Mouse (Mus musculus) midbrain, embryonic 13.5 days (tissue): Measurements from ENCODE around the gene Dicer1. TPM values are rescaled to one million over a fixed set of nuclear protein-coding genes. Genes with fewer than 3 reads are reported as not detected.

Experiments
- ATAC-seq: fragments of 200-750 bp; cut with Nextera tagmentation; 2 replicates; pipeline ENCODE4 v1.8.0; 2017; ENCODE audit warnings: mild to moderate bottlenecking, moderate TSS enrichment, moderate library complexity
- H3K27ac ChIP-seq: fragments of 300-500 bp; sonication (generic); 2 replicates; pipeline ENCODE4 v1.5.1; 2015; ENCODE audit warnings: inconsistent platforms, mild to moderate bottlenecking, moderate library complexity
- H3K27me3 ChIP-seq: fragments of 300-500 bp; sonication (generic); 2 replicates; pipeline ENCODE4 v1.6.1; 2015; ENCODE audit warnings: mild to moderate bottlenecking, inconsistent platforms
- H3K36me3 ChIP-seq: fragments of 300-500 bp; sonication (generic); 2 replicates; pipeline ENCODE4 v1.6.1; 2015; ENCODE audit warnings: mild to moderate bottlenecking, inconsistent platforms
- H3K4me1 ChIP-seq: fragments of 300-500 bp; sonication (generic); replicated peaks from 2 replicates; pipeline ENCODE4 v1.6.1; 2015; ENCODE audit warnings: inconsistent platforms
- H3K4me2 ChIP-seq: fragments of 300-500 bp; sonication (generic); replicated peaks from 2 replicates; pipeline ENCODE4 v1.6.1; 2015; ENCODE audit warnings: moderate library complexity, mild to moderate bottlenecking, inconsistent platforms
- H3K4me3 ChIP-seq: fragments of 300-500 bp; sonication (generic); replicated peaks from 2 replicates; pipeline ENCODE4 v1.5.1; 2015; ENCODE audit warnings: mild to moderate bottlenecking, inconsistent platforms
- H3K9ac ChIP-seq: fragments of 300-500 bp; sonication (generic); replicated peaks from 2 replicates; pipeline ENCODE4 v1.6.1; 2015; ENCODE audit warnings: mild to moderate bottlenecking, inconsistent platforms
- H3K9me3 ChIP-seq: fragments of 300-500 bp; sonication (generic); 2 replicates; pipeline ENCODE4 v1.6.1; 2016; ENCODE audit warnings: mild to moderate bottlenecking, inconsistent platforms
- WGBS: fragments of 180-500 bp; shearing (Covaris S2); methylation state at CpG from one replicate; pipeline ENCODE4 v1.1.7; 2015; 5-methylcytosine and 5-hydroxymethylcytosine counted together
- polyA plus RNA-seq: library from polyadenylated mRNA; unstranded; fragments of >200 nt; fragmentation: Nextera tagmentation; extraction: Ambion mirVana; gene quantifications from 2 replicates; pipeline ENCODE4 v1.2.1, GENCODE M21; 2015

Dicer1 gene
- polyA plus RNA-seq, 1 experiment from 2014 or later, result 53.9 TPM

- Histone ChIP-seq H3K27ac (no peak overlapping the region), H3K9ac (no peak overlapping the region), H3K27me3 (0 out of 2 replicates have a peak, but pooled peaks cover under 1% of the 10 kb centered on the region), H3K4me2 (no peak overlapping the region), H3K36me3 (no peaks in the 10 kb centered on the region), H3K4me1 (no peaks in the 10 kb centered on the region; the same call in 1 of the 2 replicates), H3K4me3 (no peak overlapping the region), H3K9me3 (no peaks in the 10 kb centered on the region)
- ATAC-seq, result no peak
- WGBS, result 64% methylated on average over 10 of the region's 10 CpGs
These were observed 79.3 kb downstream of the Dicer1 start for GRCm38 (mm10) chr12:104672406-104672805.

DNA sequence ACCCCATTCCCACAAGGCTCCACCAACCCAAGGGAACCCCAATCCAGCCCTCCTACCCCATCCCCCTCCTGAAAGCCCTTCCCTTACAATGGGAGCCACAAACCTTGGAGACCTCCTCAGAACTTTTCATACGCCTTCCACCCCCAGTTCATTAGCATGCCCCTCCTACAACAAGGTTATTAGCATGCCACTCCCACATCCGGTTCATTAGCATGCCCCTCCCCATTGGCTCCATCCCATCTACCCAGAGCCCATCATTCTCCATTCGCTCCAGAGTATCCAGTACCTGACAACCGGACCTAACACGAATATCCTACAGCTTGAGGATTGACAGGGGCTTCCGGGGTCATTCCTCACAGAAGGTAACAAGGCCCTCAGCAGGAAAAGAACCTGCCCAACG is 83.9 kb downstream of the Dicer1 start:
- 80% methylated on average over 7 of the region's 7 CpGs for WGBS
- Histone ChIP-seq H3K9ac (no peak overlapping the region), H3K4me1 (no peaks in the 10 kb centered on the region), H3K4me2 (no peak overlapping the region), H3K36me3 (no peaks in the 10 kb centered on the region), H3K9me3 (no peaks in the 10 kb centered on the region), H3K27me3 (no peaks in the 10 kb centered on the region), H3K4me3 (no peak overlapping the region), H3K27ac (no peak overlapping the region)
- no peak for ATAC-seq

- no peak for ATAC-seq
- Histone ChIP-seq H3K27me3 (no peaks in the 10 kb centered on the region), H3K27ac (no peak overlapping the region), H3K4me1 (no peaks in the 10 kb centered on the region), H3K36me3 (no peaks in the 10 kb centered on the region), H3K9me3 (no peaks in the 10 kb centered on the region), H3K4me2 (no peak overlapping the region), H3K9ac (no peak overlapping the region), H3K4me3 (no peak overlapping the region)
- WGBS, result 82% methylated on average over 6 of the region's 6 CpGs
These were observed 85.8 kb downstream of the Dicer1 start for GRCm38 (mm10) chr12:104665951-104666350.

GRCm38 (mm10) chr12:104665521-104665920 is 86.2 kb downstream of the Dicer1 start:
- no peaks in the 10 kb centered on the region for H3K9me3 ChIP-seq
- ATAC-seq, result no peak
- no peaks in the 10 kb centered on the region for H3K4me1 ChIP-seq
- H3K9ac ChIP-seq, result no peak overlapping the region
- no peaks in the 10 kb centered on the region for H3K27me3 ChIP-seq
- no peak overlapping the region for H3K4me3 ChIP-seq
- no peaks in the 10 kb centered on the region for H3K36me3 ChIP-seq
- no peak overlapping the region for H3K4me2 ChIP-seq
- 92% methylated on average over 9 of the region's 9 CpGs for WGBS
- H3K27ac ChIP-seq, result no peak overlapping the region

- Histone ChIP-seq H3K36me3 (no peaks in the 10 kb centered on the region), H3K27me3 (no peaks in the 10 kb centered on the region), H3K9me3 (peaks cover 6% of the 10 kb centered on the region), H3K4me2 (no peak overlapping the region), H3K9ac (no peak overlapping the region), H3K4me3 (no peak overlapping the region), H3K27ac (no peak overlapping the region), H3K4me1 (peaks cover under 1% of the 10 kb centered on the region; the same call in 1 of the 2 replicates)
- no peak for ATAC-seq
- 95% methylated on average over 2 of the region's 2 CpGs for WGBS
These were observed 95.6 kb downstream of the Dicer1 start for GRCm38 (mm10) chr12:104656146-104656545.

DNA sequence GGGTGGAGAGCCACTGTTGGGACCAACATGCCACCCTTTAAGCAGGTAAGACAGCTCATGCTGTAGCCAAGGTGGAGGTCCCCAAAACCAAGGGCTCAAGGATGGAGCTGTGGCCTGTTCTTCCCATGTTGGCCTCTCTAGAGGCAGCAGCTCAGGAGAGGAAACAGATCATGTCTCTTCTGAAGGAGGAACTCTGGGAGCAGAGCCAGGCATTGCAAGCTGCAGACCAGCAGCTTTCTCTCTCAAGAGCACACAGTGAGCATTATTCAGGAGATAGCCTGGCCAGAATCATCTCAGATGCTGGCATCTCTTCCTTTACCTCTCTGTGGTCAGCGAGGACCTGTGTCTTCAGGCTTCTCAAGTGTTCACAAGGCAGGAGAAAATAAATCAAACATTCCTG is 96.7 kb downstream of the Dicer1 start:
- Histone ChIP-seq H3K4me3 (no peak overlapping the region), H3K4me2 (no peak overlapping the region), H3K9ac (no peak overlapping the region), H3K36me3 (no peaks in the 10 kb centered on the region), H3K9me3 (peaks cover 6% of the 10 kb centered on the region), H3K27ac (no peak overlapping the region), H3K27me3 (no peaks in the 10 kb centered on the region), H3K4me1 (peaks cover 7% of the 10 kb centered on the region)
- 88% methylated on average over 1 of the region's 1 CpGs for WGBS
- ATAC-seq, result no peak

DNA sequence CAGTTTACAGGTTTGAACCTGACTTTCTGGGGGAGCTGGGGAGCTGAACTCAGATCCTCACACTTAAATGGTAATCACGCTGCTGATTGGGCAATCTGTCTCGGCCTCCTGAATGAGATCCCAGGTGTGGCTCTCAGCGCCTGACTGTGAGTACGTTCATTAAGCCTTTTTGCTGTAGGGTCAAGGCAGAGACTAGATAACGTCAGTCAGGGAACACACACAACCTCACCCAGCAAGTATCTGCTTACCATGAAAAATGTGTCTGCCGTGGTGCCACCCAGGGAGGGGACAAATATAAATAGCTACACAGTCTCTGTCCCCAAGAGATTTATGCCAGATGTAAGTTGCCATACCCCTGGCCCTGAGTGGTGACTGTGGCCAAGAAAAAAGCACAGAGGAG is 99.7 kb downstream of the Dicer1 start:
- 56% methylated on average over 6 of the region's 6 CpGs for WGBS
- Histone ChIP-seq H3K27me3 (no peaks in the 10 kb centered on the region), H3K36me3 (no peaks in the 10 kb centered on the region)

GRCm38 (mm10) chr12:104651269-104651668 is 100.5 kb downstream of the Dicer1 start:
- Histone ChIP-seq H3K4me2 (no peak overlapping the region), H3K9ac (no peak overlapping the region), H3K27me3 (no peaks in the 10 kb centered on the region), H3K27ac (no peak overlapping the region), H3K4me3 (no peak overlapping the region), H3K36me3 (no peaks in the 10 kb centered on the region), H3K4me1 (peaks cover 7% of the 10 kb centered on the region), H3K9me3 (peaks cover 6% of the 10 kb centered on the region)
- no peak for ATAC-seq
- WGBS, result 33% methylated on average over 6 of the region's 6 CpGs

More for the DNA sequence above, 99.7 kb downstream of the Dicer1 start:
- no peak overlapping the region for H3K4me2 ChIP-seq
- H3K9me3 ChIP-seq, result peaks cover 6% of the 10 kb centered on the region
- H3K4me3 ChIP-seq, result no peak overlapping the region
- no peak overlapping the region for H3K9ac ChIP-seq
- ATAC-seq, result no peak
- H3K4me1 ChIP-seq, result peaks cover 7% of the 10 kb centered on the region
- H3K27ac ChIP-seq, result no peak overlapping the region

DNA sequence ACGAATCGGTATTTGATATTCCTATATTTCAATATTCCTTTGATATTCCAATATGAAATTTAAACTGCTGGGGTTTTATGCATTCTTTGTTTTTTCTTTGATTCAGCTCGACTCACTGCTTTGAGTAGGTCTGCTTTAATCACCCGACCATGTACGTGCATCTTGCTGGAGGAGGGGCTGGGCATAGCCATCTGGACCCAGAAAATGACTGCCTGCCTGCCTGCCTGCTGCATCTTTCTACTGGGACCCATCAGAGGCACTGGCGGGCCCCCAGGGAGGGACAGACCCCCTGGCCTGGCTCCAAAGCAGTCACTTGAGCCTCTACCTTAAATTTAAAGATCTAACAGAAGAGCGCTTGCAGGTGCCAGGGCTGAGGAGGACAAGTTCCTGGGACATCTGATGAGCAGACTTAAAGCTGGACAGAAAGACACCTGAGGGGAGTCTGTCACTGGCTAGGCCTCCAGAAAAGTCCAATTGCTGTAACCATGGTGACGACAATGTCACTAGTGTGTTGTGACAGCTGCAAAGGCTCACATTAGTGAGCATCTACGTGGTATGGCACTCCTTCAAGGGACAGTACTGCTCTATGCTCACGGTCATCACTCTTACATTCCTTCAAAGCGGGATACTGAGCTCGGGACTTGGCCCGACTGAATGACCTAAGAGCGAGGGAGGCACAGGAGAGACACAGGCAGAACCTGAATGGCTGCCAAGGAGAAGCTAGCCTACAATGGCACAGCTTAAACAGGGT is 101.1 kb downstream of the Dicer1 start:
- peak; percentile 30; the same call in 1 of the 2 replicates for ATAC-seq
- H3K36me3 ChIP-seq, result no peaks in the 10 kb centered on the region
- no peak overlapping the region for H3K27ac ChIP-seq
- 53% methylated on average over 14 of the region's 14 CpGs for WGBS
- no peaks in the 10 kb centered on the region for H3K27me3 ChIP-seq
- H3K4me2 ChIP-seq, result no peak overlapping the region
- peaks cover under 1% of the 10 kb centered on the region for H3K9me3 ChIP-seq
- no peak overlapping the region for H3K9ac ChIP-seq
- no peak overlapping the region for H3K4me3 ChIP-seq
- H3K4me1 ChIP-seq, result peaks cover 7% of the 10 kb centered on the region

GRCm38 (mm10) chr12:104648366-104648765 is 103.4 kb downstream of the Dicer1 start:
- no peak overlapping the region for H3K4me3 ChIP-seq
- H3K36me3 ChIP-seq, result no peaks in the 10 kb centered on the region
- no peaks in the 10 kb centered on the region for H3K27me3 ChIP-seq
- 90% methylated on average over 6 of the region's 6 CpGs for WGBS
- H3K4me1 ChIP-seq, result peaks cover 7% of the 10 kb centered on the region
- H3K9me3 ChIP-seq, result no peaks in the 10 kb centered on the region
- ATAC-seq, result no peak
- H3K9ac ChIP-seq, result no peak overlapping the region
- no peak overlapping the region for H3K27ac ChIP-seq
- H3K4me2 ChIP-seq, result no peak overlapping the region

- Histone ChIP-seq H3K4me2 (no peak overlapping the region), H3K9ac (no peak overlapping the region), H3K27me3 (peaks cover 6% of the 10 kb centered on the region; the same call in 1 of the 2 replicates), H3K27ac (no peak overlapping the region), H3K4me1 (peaks cover 10% of the 10 kb centered on the region), H3K4me3 (no peak overlapping the region), H3K9me3 (no peaks in the 10 kb centered on the region), H3K36me3 (no peaks in the 10 kb centered on the region)
- no peak for ATAC-seq
- 78% methylated on average over 7 of the region's 7 CpGs for WGBS
These were observed 109.4 kb downstream of the Dicer1 start for GRCm38 (mm10) chr12:104642337-104642736.

- no peak for ATAC-seq
- no peak overlapping the region for H3K9ac ChIP-seq
- no peak overlapping the region for H3K4me3 ChIP-seq
- peaks cover 19% of the 10 kb centered on the region for H3K4me1 ChIP-seq
- no peak overlapping the region for H3K4me2 ChIP-seq
- 95% methylated on average over 1 of the region's 1 CpGs for WGBS
- H3K36me3 ChIP-seq, result no peaks in the 10 kb centered on the region
- H3K9me3 ChIP-seq, result no peaks in the 10 kb centered on the region
- peaks cover 6% of the 10 kb centered on the region; the same call in 1 of the 2 replicates for H3K27me3 ChIP-seq
- no peak overlapping the region for H3K27ac ChIP-seq
These were observed 110.8 kb downstream of the Dicer1 start for GRCm38 (mm10) chr12:104640934-104641333.
